Mouse (Mus musculus) bone marrow, adult 2 months (tissue): ENCODE measurements around the gene Gpat2.

Source experiments
- CTCF ChIP-seq: fragments of 200-500 bp; IDR thresholded peaks from 2 replicates; pipeline ENCODE4 v1.5.1; 2011; ENCODE audit warnings: low read length, control low read depth; ENCODE audit not compliant: control insufficient read depth, insufficient read depth
- POLR2A ChIP-seq: fragments of 200-500 bp; IDR thresholded peaks from 2 replicates; pipeline ENCODE4 v1.6.1; 2011; ENCODE audit warnings: low read depth, mild to moderate bottlenecking, control low read depth, low read length, borderline replicate concordance; ENCODE audit not compliant: control insufficient read depth

DNA sequence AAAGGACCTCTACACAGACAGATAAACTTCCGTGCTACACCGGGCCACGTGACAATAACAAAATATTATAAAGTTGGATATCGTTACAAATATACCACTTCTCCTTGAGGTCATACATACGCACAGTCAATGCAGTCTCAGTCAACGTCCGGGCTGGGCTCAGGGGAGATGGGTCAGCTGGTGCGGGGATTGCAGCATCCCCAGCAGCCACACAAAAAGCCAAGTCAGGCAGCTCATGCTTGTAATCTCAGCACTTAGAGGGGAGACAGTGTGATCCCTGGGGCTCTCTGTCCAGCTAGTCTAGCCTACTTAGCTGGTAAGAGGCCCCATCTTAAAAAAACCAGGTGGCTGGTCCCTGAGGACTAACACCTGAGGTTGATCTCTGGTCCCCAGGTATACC, 46.3 kb downstream of the Gpat2 start:
- TF ChIP-seq POLR2A (no peak), CTCF (no peak)
